Mouse (Mus musculus): ENCODE data around the gene Olfr815. TPM values are rescaled to one million over a fixed set of nuclear protein-coding genes. Genes with fewer than 3 reads are reported as not detected.
"Not testable (repeated sequence)": the region's sequence is repeated elsewhere in the genome, so short reads cannot be mapped to it uniquely, and the experiment has no call there.

Gene Olfr815
- not detected in 2 replicates for polyA plus RNA-seq (2012; rRNA removed)

DNA sequence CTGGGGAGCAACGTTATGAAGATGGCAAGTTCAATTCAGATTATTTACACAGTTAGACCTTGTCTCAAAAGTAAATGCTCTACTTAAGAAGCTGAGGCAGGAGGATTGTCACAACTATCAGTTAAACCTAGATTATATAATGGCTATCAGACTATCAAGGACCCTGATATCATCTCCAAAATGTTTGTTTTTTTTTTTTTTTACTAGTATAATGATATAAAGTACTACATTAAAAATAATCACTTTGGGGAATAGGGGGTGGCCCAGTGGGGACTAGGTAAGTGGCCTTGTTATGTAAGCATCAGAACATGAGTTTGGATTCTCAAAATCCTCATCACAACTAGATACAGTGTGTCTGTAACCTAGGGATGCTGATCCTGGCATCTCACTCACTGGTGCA lies at the start of gene Olfr815:
TSS of gene Olfr815 (minus strand) at position 101 of the 400 bp plus-strand sequence.
- not testable (repeated sequence) for H3K27ac ChIP-seq (ENCODE audit: insufficient read depth, low read length); H3K4me3 ChIP-seq (ENCODE audit: insufficient read depth, low read length); H3K4me1 ChIP-seq (ENCODE audit: control insufficient read depth, insufficient read depth, low read length)

DNA sequence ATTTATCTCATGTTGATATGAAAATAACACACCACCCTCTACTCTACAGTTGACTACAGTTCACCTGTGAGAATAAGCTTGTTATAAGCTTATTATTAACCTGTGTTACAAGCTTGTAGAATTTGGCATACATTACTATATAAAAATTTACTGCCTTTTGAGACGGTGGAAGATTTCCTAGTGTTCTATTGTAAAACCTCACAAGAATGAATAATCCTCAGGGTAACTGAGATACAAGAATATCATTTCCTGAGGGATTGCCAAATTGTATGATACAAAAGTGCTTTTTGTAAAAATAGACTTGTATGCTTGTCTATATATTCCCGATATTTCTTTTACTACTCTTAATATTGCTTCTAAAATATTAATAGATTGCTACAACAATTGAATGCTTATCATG lies 43.3 kb upstream of the Olfr815 start, which contains the start of gene Olfr818:
TSS of gene Olfr818 (minus strand) at position 101 of the 400 bp plus-strand sequence.
- H3K4me3 ChIP-seq (ENCODE audit: insufficient read depth, low read length) = no peak within 1 kb of the TSS
- H3K4me1 ChIP-seq (ENCODE audit: control insufficient read depth, insufficient read depth, low read length) = no peaks in the 10 kb centered on the region
- TF ChIP-seq POLR2A (IDR thresholded peaks at IDR 0.05; ENCODE audit: extremely low read depth, insufficient read depth, low read length) = no peak
- no peak for TF ChIP-seq CTCF (IDR thresholded peaks at IDR 0.05; ENCODE audit: extremely low read depth, insufficient read depth, low read length)
- H3K27ac ChIP-seq (ENCODE audit: insufficient read depth, low read length) = no peak within 1 kb of the TSS

GRCm38 (mm10) chr10:129915497-129915896 lies 9.8 kb upstream of the Olfr815 start, which contains the start of gene Olfr816:
Gene Olfr816 (minus strand): TSS chr10:129915597.
- H3K4me3 ChIP-seq (ENCODE audit: insufficient read depth, low read length) = no peak within 1 kb of the TSS
- no peaks in the 10 kb centered on the region for H3K4me1 ChIP-seq (ENCODE audit: control insufficient read depth, insufficient read depth, low read length)
- TF ChIP-seq CTCF (IDR thresholded peaks at IDR 0.05; ENCODE audit: extremely low read depth, insufficient read depth, low read length) (no peak), POLR2A (IDR thresholded peaks at IDR 0.05; ENCODE audit: extremely low read depth, insufficient read depth, low read length) (no peak)
- no peak within 1 kb of the TSS for H3K27ac ChIP-seq (ENCODE audit: insufficient read depth, low read length)

GRCm38 (mm10) chr10:129885934-129886333 lies 19.7 kb downstream of the Olfr815 start:
- Histone ChIP-seq H3K4me1 (ENCODE audit: control insufficient read depth, insufficient read depth, low read length) (no peaks in the 10 kb centered on the region), H3K27ac (ENCODE audit: insufficient read depth, low read length) (no peak overlapping the region), H3K4me3 (ENCODE audit: insufficient read depth, low read length) (no peak overlapping the region)
- no peak for TF ChIP-seq CTCF (IDR thresholded peaks at IDR 0.05; ENCODE audit: extremely low read depth, insufficient read depth, low read length)
- no peak for TF ChIP-seq POLR2A (IDR thresholded peaks at IDR 0.05; ENCODE audit: extremely low read depth, insufficient read depth, low read length)

- not testable (repeated sequence) for H3K27ac ChIP-seq (ENCODE audit: insufficient read depth, low read length); H3K4me3 ChIP-seq (ENCODE audit: insufficient read depth, low read length); H3K4me1 ChIP-seq (ENCODE audit: control insufficient read depth, insufficient read depth, low read length)
These were observed 20.2 kb downstream of the Olfr815 start for GRCm38 (mm10) chr10:129885496-129885895.

GRCm38 (mm10) chr10:129879751-129880150 lies 25.9 kb downstream of the Olfr815 start, which contains the start of gene Olfr814:
Gene Olfr814 (minus strand): TSS chr10:129879851.
- not testable (repeated sequence) for H3K4me3 ChIP-seq (ENCODE audit: insufficient read depth, low read length); H3K27ac ChIP-seq (ENCODE audit: insufficient read depth, low read length)

GRCm38 (mm10) chr10:129855067-129855466 lies 50.6 kb downstream of the Olfr815 start, which contains the start of gene Olfr813:
Gene Olfr813 (plus strand): TSS chr10:129855367.
- TF ChIP-seq CTCF (IDR thresholded peaks at IDR 0.05; ENCODE audit: extremely low read depth, insufficient read depth, low read length) = no peak
- TF ChIP-seq POLR2A (IDR thresholded peaks at IDR 0.05; ENCODE audit: extremely low read depth, insufficient read depth, low read length) = no peak
- no peaks in the 10 kb centered on the region for H3K4me1 ChIP-seq (ENCODE audit: control insufficient read depth, insufficient read depth, low read length)
- H3K4me3 ChIP-seq (ENCODE audit: insufficient read depth, low read length) = no peak within 1 kb of the TSS
- H3K27ac ChIP-seq (ENCODE audit: insufficient read depth, low read length) = no peak within 1 kb of the TSS

More at GRCm38 (mm10) chr10:129879751-129880150, 25.9 kb downstream of the Olfr815 start, which contains the start of gene Olfr814:
- H3K4me1 ChIP-seq (ENCODE audit: control insufficient read depth, insufficient read depth, low read length) = not testable (repeated sequence)

Other genes starting within 250 kb of the Olfr815 start
- gene Olfr800, start 248.2 kb downstream of the Olfr815 start, polyA plus RNA-seq (2012; rRNA removed) = not detected in 2 replicates
- gene Olfr801, start 232.0 kb downstream of the Olfr815 start, polyA plus RNA-seq (2012; rRNA removed) = not detected in 2 replicates
- not detected in 2 replicates for gene Olfr802, start 217.7 kb downstream of the Olfr815 start, polyA plus RNA-seq (2012; rRNA removed)
- not detected in 2 replicates for gene Olfr803, start 211.6 kb downstream of the Olfr815 start, polyA plus RNA-seq (2012; rRNA removed)
- not detected in 2 replicates for gene Olfr804, start 202.7 kb downstream of the Olfr815 start, polyA plus RNA-seq (2012; rRNA removed)
- gene Olfr805, start 176.5 kb downstream of the Olfr815 start, polyA plus RNA-seq (2012; rRNA removed) = not detected in 2 replicates
- not detected in 2 replicates for gene Olfr806, start 163.9 kb downstream of the Olfr815 start, polyA plus RNA-seq (2012; rRNA removed)
- not detected in 2 replicates for gene Olfr807, start 148.1 kb downstream of the Olfr815 start, polyA plus RNA-seq (2012; rRNA removed)
- gene Olfr808, start 140.4 kb downstream of the Olfr815 start, polyA plus RNA-seq (2012; rRNA removed) = not detected in 2 replicates
- gene Olfr809, start 131.2 kb downstream of the Olfr815 start, polyA plus RNA-seq (2012; rRNA removed) = not detected in 2 replicates
- gene Olfr810, start 111.0 kb downstream of the Olfr815 start, polyA plus RNA-seq (2012; rRNA removed) = not detected in 2 replicates
- gene Olfr811, start 101.5 kb downstream of the Olfr815 start, polyA plus RNA-seq (2012; rRNA removed) = not detected in 2 replicates
- gene Olfr812, start 59.8 kb downstream of the Olfr815 start, polyA plus RNA-seq (2012; rRNA removed) = not detected in 2 replicates
- not detected in 2 replicates for gene Olfr813, start 50.5 kb downstream of the Olfr815 start, polyA plus RNA-seq (2012; rRNA removed)
- gene Olfr814, start 26.0 kb downstream of the Olfr815 start, polyA plus RNA-seq (2012; rRNA removed) = not detected in 2 replicates
- gene Olfr816, start 9.7 kb upstream of the Olfr815 start, polyA plus RNA-seq (2012; rRNA removed) = not detected in 2 replicates
- not detected in 2 replicates for gene Olfr818, start 43.2 kb upstream of the Olfr815 start, polyA plus RNA-seq (2012; rRNA removed)
- gene Olfr819, start 61.4 kb upstream of the Olfr815 start, polyA plus RNA-seq (2012; rRNA removed) = not detected in 2 replicates
- not detected in 2 replicates for gene Olfr247, start 70.3 kb upstream of the Olfr815 start, polyA plus RNA-seq (2012; rRNA removed)
- gene Gm10310, start 79.2 kb upstream of the Olfr815 start, polyA plus RNA-seq (2012; rRNA removed) = not detected in 2 replicates
- not detected in 2 replicates for gene Olfr820, start 106.8 kb upstream of the Olfr815 start, polyA plus RNA-seq (2012; rRNA removed)
- gene Olfr821, start 124.5 kb upstream of the Olfr815 start, polyA plus RNA-seq (2012; rRNA removed) = not detected in 2 replicates
- gene Olfr822, start 165.3 kb upstream of the Olfr815 start, polyA plus RNA-seq (2012; rRNA removed) = not detected in 2 replicates
- not detected in 2 replicates for gene Olfr823, start 209.5 kb upstream of the Olfr815 start, polyA plus RNA-seq (2012; rRNA removed)
- gene Olfr824, start 224.1 kb upstream of the Olfr815 start, polyA plus RNA-seq (2012; rRNA removed) = not detected in 2 replicates

All from cortical plate, adult 2 months (tissue).